Mouse (Mus musculus): ENCODE results near the gene Orc5. TPM values are rescaled to one million over a fixed set of nuclear protein-coding genes. Genes with fewer than 3 reads are reported as not detected.

Gene Orc5
- total and polyA plus RNA-seq, 3 experiments = 27.4 to 76.5 (median 47.8) TPM

DNA sequence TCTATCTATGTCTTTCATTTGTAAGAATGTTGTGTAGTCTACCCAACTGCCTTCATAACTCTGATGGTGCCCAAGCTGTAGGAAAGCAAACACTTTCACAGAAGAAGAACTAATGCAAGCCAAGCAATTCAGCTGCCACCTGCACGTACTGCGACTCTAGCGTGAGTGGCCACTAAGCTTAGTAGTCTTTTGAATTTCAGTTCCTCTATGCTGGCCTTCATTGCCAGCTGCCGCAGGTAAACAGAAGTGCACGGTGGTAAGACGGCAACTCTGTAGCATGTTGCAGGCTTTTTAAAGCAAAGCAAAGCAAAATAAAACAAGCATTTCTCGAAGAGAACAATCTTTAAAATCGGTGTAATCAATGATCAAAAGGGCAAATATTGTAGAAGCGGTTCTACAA, 97.8 kb downstream of the Orc5 start (continued):
- no peak for TF ChIP-seq E2F4 (IDR thresholded peaks at IDR 0.05; ENCODE audit: insufficient replicate concordance, low read depth, low read length)

DNA sequence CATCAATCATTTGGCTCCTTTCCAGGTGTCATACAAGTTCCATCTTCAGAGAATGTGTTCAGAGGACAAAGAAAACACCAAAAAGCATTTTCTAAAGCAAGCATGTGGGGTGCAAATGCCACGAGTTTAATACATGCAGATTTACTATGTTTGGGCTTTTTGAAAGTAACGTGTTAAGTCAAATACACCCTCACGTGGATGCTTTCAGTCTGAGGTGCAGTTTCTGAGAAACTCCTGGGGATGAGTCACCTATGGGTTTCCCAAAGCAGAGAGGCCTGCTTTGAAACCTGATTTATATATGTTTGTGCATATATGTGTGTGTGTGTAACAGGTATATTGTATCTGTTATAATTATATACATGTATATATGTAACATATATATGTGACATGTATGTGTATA, 98.5 kb downstream of the Orc5 start:
- no peaks in the 10 kb centered on the region for H3K9me3 ChIP-seq (replicated peaks; ENCODE audit: low read length)
- dilution Hi-C loops (cut with MboI; ENCODE audit: extremely low pct_ligation_motif_present, extremely low pct_unique_long_range_greater_than_20kb, low sequenced_read_pairs) (no loop called here), in situ Hi-C loops (cut with MboI; ENCODE audit: low pct_ligation_motif_present, low pct_unique_long_range_greater_than_20kb, low sequenced_read_pairs) (no loop called here)
- H3K36me3 ChIP-seq (replicated peaks in 1 of 2; ENCODE audit: control insufficient read depth in 1 of 2, insufficient read depth in 1 of 2, low read length in 1 of 2) = no peaks in the 10 kb centered on the region
- no peak overlapping the region for H3K4me2 ChIP-seq (ENCODE audit: insufficient read depth, low read depth, poor library complexity, severe bottlenecking)
- no peak overlapping the region for H3K4me3 ChIP-seq (replicated peaks in 1 of 3; ENCODE audit: low read depth in 2 of 3, low read length in 2 of 3, poor library complexity in 1 of 3)
- peak; percentile 25 for DNase-seq (ENCODE audit: extremely low read depth)
- peaks cover 0 to 23% of the 10 kb centered on the region in 2 experiments; a peak in 2 of 4 replicates for H3K4me1 ChIP-seq (ENCODE audit: control insufficient read depth in 1 of 2, insufficient read depth in 2 of 2)
- H3K79me2 ChIP-seq (replicated peaks; ENCODE audit: control insufficient read depth, extremely low read depth, insufficient read depth, poor library complexity, severe bottlenecking) = no peaks in the 10 kb centered on the region
- TF ChIP-seq CHD1 (IDR thresholded peaks at IDR 0.05; ENCODE audit: low read depth, low read length) (no peak), PAX5 (IDR thresholded peaks at IDR 0.05; ENCODE audit: low read length) (no peak), CTCF (conservative IDR thresholded peaks at IDR 0.05 in 1 of 2, IDR thresholded peaks at IDR 0.05 in 1 of 2; ENCODE audit: low read depth in 2 of 2, low read length in 2 of 2) (no peak), EP300 (IDR thresholded peaks at IDR 0.05; ENCODE audit: low read length) (peak; percentile 62), BHLHE40 (IDR thresholded peaks at IDR 0.05; ENCODE audit: low read depth, low read length) (peak; percentile 99), MAFK (IDR thresholded peaks at IDR 0.05; ENCODE audit: insufficient replicate concordance, low read length) (no peak), USF2 (conservative IDR thresholded peaks at IDR 0.05; ENCODE audit: low read depth, low read length) (no peak), HCFC1 (IDR thresholded peaks at IDR 0.05; ENCODE audit: low read depth, low read length) (no peak), E2F4 (IDR thresholded peaks at IDR 0.05; ENCODE audit: insufficient replicate concordance, low read depth, low read length) (no peak), IRF4 (IDR thresholded peaks at IDR 0.05; ENCODE audit: low read depth, low read length) (peak; percentile 68), UBTF (IDR thresholded peaks at IDR 0.05; ENCODE audit: low read depth, low read length) (no peak), POLR2AphosphoS2 (IDR thresholded peaks at IDR 0.05; ENCODE audit: low read depth, low read length) (no peak), NRF1 (IDR thresholded peaks at IDR 0.05; ENCODE audit: low read depth, low read length) (no peak), TCF12 (IDR thresholded peaks at IDR 0.05; ENCODE audit: low read depth, low read length) (peak; percentile 45; the same call in 1 of the 2 replicates), SMC3 (IDR thresholded peaks at IDR 0.05; ENCODE audit: low read depth, low read length) (no peak), NELFE (IDR thresholded peaks at IDR 0.05; ENCODE audit: low read depth, low read length) (no peak), ELF1 (IDR thresholded peaks at IDR 0.05; ENCODE audit: low read depth, low read length) (no peak), POLR2A (IDR thresholded peaks at IDR 0.05; ENCODE audit: low read depth, low read length) (no peak), ETS1 (conservative IDR thresholded peaks at IDR 0.05; ENCODE audit: low read depth, low read length) (peak; percentile 89), KAT2A (IDR thresholded peaks at IDR 0.05; ENCODE audit: insufficient replicate concordance, low read length) (no peak), ZMIZ1 (IDR thresholded peaks at IDR 0.05; ENCODE audit: low read depth, low read length) (no peak), MYC (IDR thresholded peaks at IDR 0.05; ENCODE audit: low read depth, low read length) (0 out of 2 replicates have a peak, but pooled peaks have one; percentile 20), SIN3A (IDR thresholded peaks at IDR 0.05; ENCODE audit: low read length) (peak; percentile 46; the same call in 1 of the 2 replicates), JUND (conservative IDR thresholded peaks at IDR 0.05; ENCODE audit: low read depth, low read length) (peak; percentile 44; the same call in 1 of the 2 replicates), ZKSCAN1 (IDR thresholded peaks at IDR 0.05; ENCODE audit: borderline replicate concordance, low read depth, low read length) (no peak), ZC3H11A (IDR thresholded peaks at IDR 0.05; ENCODE audit: low read depth, low read length) (no peak), MEF2A (IDR thresholded peaks at IDR 0.05; ENCODE audit: borderline replicate concordance, low read depth, low read length) (0 out of 2 replicates have a peak, but pooled peaks have one; percentile 32), RAD21 (IDR thresholded peaks at IDR 0.05; ENCODE audit: low read depth, low read length) (no peak), MAX (IDR thresholded peaks at IDR 0.05; ENCODE audit: low read length) (no peak; the same call in 1 of the 2 replicates), GABPA (IDR thresholded peaks at IDR 0.05; ENCODE audit: insufficient replicate concordance, low read depth, low read length) (no peak), RCOR1 (conservative IDR thresholded peaks at IDR 0.05; ENCODE audit: low read depth, low read length) (no peak; the same call in 1 of the 2 replicates), JUN (IDR thresholded peaks at IDR 0.05; ENCODE audit: insufficient read depth, low read depth, low read length) (peak; percentile 34; the same call in 1 of the 2 replicates), MXI1 (IDR thresholded peaks at IDR 0.05; ENCODE audit: low read depth, low read length) (0 out of 2 replicates have a peak, but pooled peaks have one; percentile 27), TBP (conservative IDR thresholded peaks at IDR 0.05; ENCODE audit: low read depth, low read length) (no peak), USF1 (IDR thresholded peaks at IDR 0.05; ENCODE audit: low read depth, low read length) (no peak)
- H3K9ac ChIP-seq (ENCODE audit: insufficient read depth, low read depth) = no peak overlapping the region
- H3K27me3 ChIP-seq (replicated peaks) = no peaks in the 10 kb centered on the region
- no peak overlapping the region for H3K27ac ChIP-seq (ENCODE audit: insufficient read depth, low read depth)

All from CH12.LX (cell line).